Mouse (Mus musculus) gastrocnemius, postnatal 10 days (tissue): ENCODE results near the gene Tgfa. TPM values are rescaled to one million over a fixed set of nuclear protein-coding genes. Genes with fewer than 3 reads are reported as not detected.

Experiments used
- DNase-seq: peaks from one replicate; pipeline ENCODE4 v3.0.0; 2021; ENCODE audit warnings: mixed read lengths
- total RNA-seq, 2 experiments: library from RNA; stranded (reverse); gene quantifications; 2 replicates each; pipeline ENCODE4 v1.2.3; 2021

Tgfa gene
- total RNA-seq, 2 experiments from 2014 or later, result 0.35 to 0.75 TPM

GRCm38 (mm10) chr6:86296938-86297337 is 101.9 kb downstream of the Tgfa start:
- no peak for DNase-seq

- DNase-seq, result no peak
Measured at GRCm38 (mm10) chr6:86298961-86299360, 103.9 kb downstream of the Tgfa start.

DNA sequence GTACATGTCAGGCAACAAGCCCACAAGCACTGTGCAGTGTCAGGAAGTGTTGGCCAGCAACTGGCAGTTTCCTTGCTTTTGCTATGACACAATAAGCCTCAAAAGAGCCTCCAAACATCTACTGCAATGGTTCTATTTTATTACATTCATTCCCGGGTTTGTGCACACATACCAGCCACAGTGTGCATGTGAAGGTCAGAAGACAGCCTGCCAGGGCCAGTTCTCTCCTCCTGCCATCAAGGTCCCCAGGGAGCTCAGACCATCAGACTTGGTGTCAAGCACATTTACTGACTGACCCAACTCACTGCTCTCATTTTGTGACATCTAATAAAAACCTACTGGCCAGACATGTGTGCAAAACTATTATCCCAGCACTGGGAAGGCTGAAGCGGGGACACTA is 104.4 kb downstream of the Tgfa start:
- no peak for DNase-seq

GRCm38 (mm10) chr6:86305680-86306079 is 110.7 kb downstream of the Tgfa start:
- DNase-seq, result no peak

GRCm38 (mm10) chr6:86314011-86314410 is 119.0 kb downstream of the Tgfa start:
- no peak for DNase-seq

DNA sequence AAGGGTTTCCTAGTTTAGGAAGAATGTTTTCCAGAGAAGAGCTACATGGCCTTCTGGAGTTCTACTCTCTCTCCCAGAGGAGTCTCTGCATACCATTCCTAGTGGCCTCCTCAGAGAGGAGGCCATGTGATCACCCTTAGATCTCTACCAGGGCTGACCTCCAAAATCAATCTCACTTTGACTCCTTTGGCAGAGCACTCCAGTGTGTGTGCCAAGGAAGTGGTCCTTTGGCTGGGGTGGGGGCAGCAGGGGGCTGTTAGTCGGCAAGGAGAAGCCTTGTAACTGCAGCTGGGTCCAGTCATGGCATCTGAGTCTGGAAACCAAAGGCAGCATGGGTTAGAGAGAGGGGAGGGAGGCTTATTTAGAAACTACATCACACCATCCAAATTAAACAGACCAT is 122.0 kb downstream of the Tgfa start:
- no peak for DNase-seq

- DNase-seq, result no peak
Measured at GRCm38 (mm10) chr6:86318855-86319254, 123.8 kb downstream of the Tgfa start.

GRCm38 (mm10) chr6:86322031-86322563 is 127.1 kb downstream of the Tgfa start:
- DNase-seq, result no peak

- DNase-seq, result no peak
Measured at GRCm38 (mm10) chr6:86322991-86323390, 128.0 kb downstream of the Tgfa start.

GRCm38 (mm10) chr6:86324400-86324799 is 129.4 kb downstream of the Tgfa start:
- DNase-seq, result no peak

Other genes with a start within 250 kb of the Tgfa start
- 10 to 100 TPM; 49.0 to 63.7 TPM for gene Dusp11, start 233.6 kb upstream of the Tgfa start, total RNA-seq
- gene Figla, start 179.1 kb upstream of the Tgfa start, total RNA-seq, result not detected
- gene Add2, start 166.5 kb upstream of the Tgfa start, total RNA-seq, result 1 to 10 TPM in 1 of 2 experiments, under 1 TPM in 1; 0.68 to 1.9 TPM
- 10 to 100 TPM; 23.8 to 30.4 TPM for gene Fam136a, start 170.4 kb downstream of the Tgfa start, total RNA-seq
- 10 to 100 TPM; 60.0 to 71.1 TPM for gene Snrpg, start 176.1 kb downstream of the Tgfa start, total RNA-seq
- 10 to 100 TPM; 67.0 to 71.2 TPM for gene Pcyox1, start 201.9 kb downstream of the Tgfa start, total RNA-seq
- gene Tia1, start 209.0 kb downstream of the Tgfa start, total RNA-seq, result 10 to 100 TPM; 34.0 to 50.1 TPM
- not detected for gene Gm44790, start 231.4 kb downstream of the Tgfa start, total RNA-seq
- 1 to 10 TPM; 8.7 to 9.8 TPM for gene C87436, start 243.2 kb downstream of the Tgfa start, total RNA-seq